Mouse (Mus musculus) lung, embryonic 14.5 days (tissue): ENCODE data around the gene Socs7. TPM values are rescaled to one million over a fixed set of nuclear protein-coding genes. Genes with fewer than 3 reads are reported as not detected.

Source experiments
- ATAC-seq: fragments of 200-750 bp; cut with Nextera tagmentation; 2 replicates; pipeline ENCODE4 v1.8.0; 2017; ENCODE audit warnings: mild to moderate bottlenecking, moderate TSS enrichment, moderate library complexity; ENCODE audit not compliant: insufficient read depth
- DNase-seq: peaks from one replicate; pipeline ENCODE4 v3.0.0-alpha.2; 2015
- H3K27ac ChIP-seq: fragments of 300-500 bp; sonication (generic); 2 replicates; pipeline ENCODE4 v1.5.1; 2014; ENCODE audit warnings: low read depth, mild to moderate bottlenecking, moderate library complexity
- H3K27me3 ChIP-seq: fragments of 300-500 bp; sonication (generic); 2 replicates; pipeline ENCODE4 v1.6.1; 2014; ENCODE audit warnings: low read length, control low read depth; ENCODE audit not compliant: insufficient read depth
- H3K36me3 ChIP-seq: fragments of 300-500 bp; sonication (generic); 2 replicates; pipeline ENCODE4 v1.6.1; 2014; ENCODE audit warnings: control low read depth; ENCODE audit not compliant: insufficient read depth
- H3K4me1 ChIP-seq: fragments of 300-500 bp; sonication (generic); 2 replicates; pipeline ENCODE4 v1.6.1; 2014; ENCODE audit warnings: antibody characterized with exemption, control low read depth; ENCODE audit not compliant: insufficient read depth
- H3K4me2 ChIP-seq: fragments of 300-500 bp; sonication (generic); 2 replicates; pipeline ENCODE4 v1.6.1; 2014; ENCODE audit warnings: mild to moderate bottlenecking
- H3K4me3 ChIP-seq: fragments of 300-500 bp; sonication (generic); 2 replicates; pipeline ENCODE4 v1.5.1; 2014; ENCODE audit warnings: low read depth, low read length
- H3K9ac ChIP-seq: fragments of 300-500 bp; sonication (generic); 2 replicates; pipeline ENCODE4 v1.6.1; 2014
- H3K9me3 ChIP-seq: fragments of 300-500 bp; sonication (generic); 2 replicates; pipeline ENCODE4 v1.6.1; 2016; ENCODE audit warnings: low read depth, low read length, control low read depth
- CTCF ChIP-seq: IDR thresholded peaks from 2 replicates; pipeline ENCODE4 v1.5.1; 2016; ENCODE audit warnings: antibody characterized with exemption, low read depth
- WGBS: fragments of 180-500 bp; shearing (Covaris S2); extraction: QIAGEN DNeasy Blood & Tissue Kit; methylation state at CpG from one replicate; pipeline ENCODE4 v1.1.7; 2014; 5-methylcytosine and 5-hydroxymethylcytosine counted together
- polyA plus RNA-seq: library from polyadenylated mRNA; unstranded; fragments of >200 nt; fragmentation: Nextera tagmentation; extraction: Ambion mirVana; gene quantifications from 2 replicates; pipeline ENCODE4 v1.2.1, GENCODE M21; 2014

Socs7 gene
- polyA plus RNA-seq, 1 experiment from 2014 or later, result 2.7 TPM

GRCm38 (mm10) chr11:97336238-97336637, 26.1 kb upstream of the Socs7 start:
- H3K27ac ChIP-seq, result no peak overlapping the region
- H3K4me2 ChIP-seq, result no peak overlapping the region
- no peak overlapping the region for H3K4me3 ChIP-seq
- peaks cover 3% of the 10 kb centered on the region; the same call in 1 of the 2 replicates for H3K4me1 ChIP-seq
- H3K27me3 ChIP-seq, result peaks cover 4% of the 10 kb centered on the region; the same call in 1 of the 2 replicates
- DNase-seq, result no peak
- no peak overlapping the region for H3K9ac ChIP-seq
- ATAC-seq, result no peak
- H3K36me3 ChIP-seq, result 0 out of 2 replicates have a peak, but pooled peaks cover 6% of the 10 kb centered on the region
- WGBS, result 40% methylated on average over 6 of the region's 6 CpGs
- no peaks in the 10 kb centered on the region for H3K9me3 ChIP-seq
- TF ChIP-seq CTCF, result no peak

GRCm38 (mm10) chr11:97336751-97337345, 25.5 kb upstream of the Socs7 start:
- WGBS, result 59% methylated on average over 14 of the region's 14 CpGs
- ATAC-seq, result no peak
- no peak overlapping the region for H3K27ac ChIP-seq
- H3K4me2 ChIP-seq, result no peak overlapping the region
- DNase-seq, result no peak
- H3K27me3 ChIP-seq, result peaks cover 4% of the 10 kb centered on the region; the same call in 1 of the 2 replicates
- H3K4me1 ChIP-seq, result peaks cover 3% of the 10 kb centered on the region; the same call in 1 of the 2 replicates
- H3K9me3 ChIP-seq, result no peaks in the 10 kb centered on the region
- no peak overlapping the region for H3K9ac ChIP-seq
- 0 out of 2 replicates have a peak, but pooled peaks cover under 1% of the 10 kb centered on the region for H3K36me3 ChIP-seq
- H3K4me3 ChIP-seq, result no peak overlapping the region
- no peak for TF ChIP-seq CTCF

GRCm38 (mm10) chr11:97337363-97337762, 25.0 kb upstream of the Socs7 start:
- Histone ChIP-seq H3K27me3 (peaks cover 4% of the 10 kb centered on the region; the same call in 1 of the 2 replicates), H3K9ac (no peak overlapping the region), H3K27ac (no peak overlapping the region), H3K4me3 (no peak overlapping the region), H3K9me3 (no peaks in the 10 kb centered on the region), H3K4me2 (no peak overlapping the region), H3K36me3 (no peaks in the 10 kb centered on the region), H3K4me1 (peaks cover 3% of the 10 kb centered on the region; the same call in 1 of the 2 replicates)
- TF ChIP-seq CTCF, result peak; percentile 10; the same call in 1 of the 2 replicates
- 79% methylated on average over 12 of the region's 12 CpGs for WGBS
- DNase-seq, result no peak
- ATAC-seq, result no peak

GRCm38 (mm10) chr11:97338302-97338976, 23.9 kb upstream of the Socs7 start:
- Histone ChIP-seq H3K27me3 (peaks cover 4% of the 10 kb centered on the region; the same call in 1 of the 2 replicates), H3K4me2 (peak overlapping the region; percentile 50), H3K4me1 (peaks cover 3% of the 10 kb centered on the region; the same call in 1 of the 2 replicates), H3K27ac (peak overlapping the region; percentile 76), H3K36me3 (no peaks in the 10 kb centered on the region), H3K9me3 (no peaks in the 10 kb centered on the region), H3K4me3 (no peak overlapping the region; the same call in none of the 2 replicates), H3K9ac (peak overlapping the region; percentile 27; the same call in 1 of the 2 replicates)
- 27% methylated on average over 21 of the region's 21 CpGs for WGBS
- DNase-seq, result peak; percentile 53
- peak; percentile 81 for ATAC-seq
- TF ChIP-seq CTCF, result no peak

- no peaks in the 10 kb centered on the region for H3K36me3 ChIP-seq
- WGBS, result 16% methylated on average over 17 of the region's 17 CpGs
- H3K4me1 ChIP-seq, result peaks cover 3% of the 10 kb centered on the region
- peaks cover 4% of the 10 kb centered on the region; the same call in 1 of the 2 replicates for H3K27me3 ChIP-seq
- H3K9ac ChIP-seq, result peak overlapping the region; percentile 27; the same call in 1 of the 2 replicates
- H3K9me3 ChIP-seq, result no peaks in the 10 kb centered on the region
- H3K4me2 ChIP-seq, result peak overlapping the region; percentile 50
- peak overlapping the region; percentile 76 for H3K27ac ChIP-seq
- no peak overlapping the region; the same call in 1 of the 2 replicates for H3K4me3 ChIP-seq
- DNase-seq, result peak; percentile 94
- no peak for TF ChIP-seq CTCF
- peak; percentile 57; the same call in 1 of the 2 replicates for ATAC-seq
These were observed 23.4 kb upstream of the Socs7 start for GRCm38 (mm10) chr11:97338977-97339315.

GRCm38 (mm10) chr11:97343175-97343574, 19.2 kb upstream of the Socs7 start:
- Histone ChIP-seq H3K4me1 (peaks cover under 1% of the 10 kb centered on the region), H3K4me2 (no peak overlapping the region), H3K9ac (no peak overlapping the region), H3K36me3 (no peaks in the 10 kb centered on the region), H3K9me3 (no peaks in the 10 kb centered on the region), H3K4me3 (no peak overlapping the region), H3K27me3 (no peaks in the 10 kb centered on the region), H3K27ac (no peak overlapping the region)
- ATAC-seq (no peak), DNase-seq (no peak)
- no peak for TF ChIP-seq CTCF
- 26% methylated on average over 8 of the region's 8 CpGs for WGBS

- H3K27me3 ChIP-seq, result no peaks in the 10 kb centered on the region
- WGBS, result 19% methylated on average over 17 of the region's 17 CpGs
- ATAC-seq (no peak), DNase-seq (peak; percentile 33)
- H3K4me1 ChIP-seq, result no peaks in the 10 kb centered on the region; the same call in 1 of the 2 replicates
- H3K27ac ChIP-seq, result no peak overlapping the region
- peak; percentile 35 for TF ChIP-seq CTCF
- H3K9ac ChIP-seq, result no peak overlapping the region
- no peaks in the 10 kb centered on the region for H3K9me3 ChIP-seq
- H3K4me3 ChIP-seq, result no peak overlapping the region
- H3K36me3 ChIP-seq, result no peaks in the 10 kb centered on the region
- 0 out of 2 replicates have a peak overlapping the region, but pooled peaks have one; percentile 7 for H3K4me2 ChIP-seq
These were observed 18.7 kb upstream of the Socs7 start for GRCm38 (mm10) chr11:97343619-97344018.
